Mouse (Mus musculus) thymus, postnatal 0 days (tissue): ENCODE data around the gene Abcf1. TPM values are rescaled to one million over a fixed set of nuclear protein-coding genes. Genes with fewer than 3 reads are reported as not detected.

ENCODE experiments used
- DNase-seq: peaks from one replicate; pipeline ENCODE4 v3.0.0-alpha.2; 2015; ENCODE audit warnings: low spot score
- microRNA counts: library from miRNA; unstranded; fragments of <30 nt; microRNA quantifications from one replicate; lab custom pipeline; 2015
- microRNA-seq: library from miRNA; unstranded; fragments of <30 nt; microRNA quantifications from one replicate; pipeline ENCODE4, GENCODE M21; 2016; ENCODE audit warnings: borderline number of aligned reads
- polyA plus RNA-seq: library from polyadenylated mRNA; unstranded; fragments of >200 nt; fragmentation: Nextera tagmentation; extraction: Ambion mirVana; gene quantifications from 2 replicates; pipeline ENCODE4 v1.2.1, GENCODE M21; 2015

The Abcf1 gene
- polyA plus RNA-seq, 1 experiment from 2014 or later: 114 TPM

- no peak for DNase-seq
These were observed 49.2 kb downstream of the Abcf1 start for GRCm38 (mm10) chr17:35920384-35920783.

DNA sequence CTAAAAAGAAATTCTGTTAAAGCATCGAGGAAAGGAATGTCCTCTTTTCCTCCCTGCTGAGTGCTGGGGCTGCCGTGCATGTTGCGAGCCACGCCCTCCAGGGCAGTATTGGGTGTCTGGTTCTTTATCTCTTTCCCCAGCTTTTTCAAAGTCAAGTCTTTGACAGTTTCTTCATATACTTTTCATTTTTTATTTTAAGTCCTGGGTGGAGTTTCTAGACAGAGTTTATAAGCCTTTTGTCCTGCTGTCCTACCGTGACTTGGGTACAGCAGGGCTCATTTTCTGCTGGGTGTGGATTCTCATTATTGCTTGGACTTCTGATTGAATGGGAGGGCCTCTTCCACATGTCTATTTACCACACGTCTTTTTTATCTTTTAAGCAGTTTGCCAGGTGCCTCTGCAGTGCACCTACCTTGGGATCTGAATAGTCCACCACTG lies 49.7 kb downstream of the Abcf1 start:
- no peak for DNase-seq

- peak; percentile 98 for DNase-seq
These were observed 50.4 kb downstream of the Abcf1 start for GRCm38 (mm10) chr17:35919060-35919715.

DNA sequence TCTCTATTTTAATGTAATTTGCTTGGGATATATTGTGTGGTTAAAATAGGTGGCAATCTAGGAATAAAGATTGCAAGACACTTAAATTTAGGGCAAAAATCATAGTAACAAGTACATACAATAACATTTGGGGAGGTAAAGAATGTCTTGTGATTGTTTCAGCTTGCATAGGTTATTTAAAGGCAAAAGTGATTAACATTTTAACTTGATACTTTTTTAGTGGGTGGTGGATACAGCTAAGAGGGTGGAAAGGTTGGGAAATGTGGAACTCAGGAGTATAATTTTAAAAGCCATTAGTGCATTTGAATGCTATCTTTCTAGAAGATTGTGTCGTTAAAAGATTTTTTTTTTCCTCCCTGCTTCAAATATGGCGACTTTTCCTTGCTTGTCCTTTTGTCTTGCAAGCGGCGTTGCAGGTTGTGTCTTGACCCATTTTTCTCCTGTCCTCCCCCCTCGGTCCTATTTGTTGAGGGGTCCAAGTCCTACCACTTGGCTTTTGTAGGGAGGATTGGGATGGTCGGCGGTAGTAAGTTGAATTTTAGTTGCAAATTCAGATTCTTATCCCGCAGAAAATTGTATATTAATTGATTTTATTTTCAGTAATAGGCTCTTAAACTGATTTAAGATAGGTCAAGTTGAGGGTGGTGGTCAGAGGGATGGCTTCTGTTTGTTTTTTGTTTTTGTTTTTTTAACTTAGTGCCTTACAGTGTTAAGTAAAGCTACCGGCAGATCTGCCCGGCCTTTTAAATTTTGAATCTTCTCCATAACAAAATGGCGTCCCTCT lies 51.1 kb downstream of the Abcf1 start:
- peak; percentile 64 for DNase-seq

GRCm38 (mm10) chr17:35917463-35918251 lies 51.9 kb downstream of the Abcf1 start:
- peak; percentile 70 for DNase-seq

DNA sequence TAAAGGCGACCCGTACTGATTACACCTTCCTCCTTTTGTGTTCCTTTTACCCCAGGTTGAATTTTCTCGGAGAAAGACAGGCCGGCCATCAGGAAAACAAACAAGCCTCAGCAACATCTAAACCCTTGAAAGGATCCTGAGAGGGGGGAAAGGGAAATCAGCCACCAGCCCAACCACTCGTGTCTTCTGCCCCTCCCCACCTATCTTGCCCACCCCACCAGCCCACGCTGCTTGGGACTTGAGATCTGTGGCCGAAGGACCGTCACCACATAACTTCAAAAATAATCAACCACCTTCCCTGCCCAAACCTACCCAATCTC lies 52.5 kb downstream of the Abcf1 start:
- no peak for DNase-seq

GRCm38 (mm10) chr17:35916297-35917142 lies 53.0 kb downstream of the Abcf1 start, which contains the start of the genes Mrps18b and Ppp1r10:
Gene Mrps18b (minus strand): TSS chr17:35916389.
Gene Ppp1r10 (plus strand): TSS chr17:35916434.
- peak; percentile 99 for DNase-seq

DNA sequence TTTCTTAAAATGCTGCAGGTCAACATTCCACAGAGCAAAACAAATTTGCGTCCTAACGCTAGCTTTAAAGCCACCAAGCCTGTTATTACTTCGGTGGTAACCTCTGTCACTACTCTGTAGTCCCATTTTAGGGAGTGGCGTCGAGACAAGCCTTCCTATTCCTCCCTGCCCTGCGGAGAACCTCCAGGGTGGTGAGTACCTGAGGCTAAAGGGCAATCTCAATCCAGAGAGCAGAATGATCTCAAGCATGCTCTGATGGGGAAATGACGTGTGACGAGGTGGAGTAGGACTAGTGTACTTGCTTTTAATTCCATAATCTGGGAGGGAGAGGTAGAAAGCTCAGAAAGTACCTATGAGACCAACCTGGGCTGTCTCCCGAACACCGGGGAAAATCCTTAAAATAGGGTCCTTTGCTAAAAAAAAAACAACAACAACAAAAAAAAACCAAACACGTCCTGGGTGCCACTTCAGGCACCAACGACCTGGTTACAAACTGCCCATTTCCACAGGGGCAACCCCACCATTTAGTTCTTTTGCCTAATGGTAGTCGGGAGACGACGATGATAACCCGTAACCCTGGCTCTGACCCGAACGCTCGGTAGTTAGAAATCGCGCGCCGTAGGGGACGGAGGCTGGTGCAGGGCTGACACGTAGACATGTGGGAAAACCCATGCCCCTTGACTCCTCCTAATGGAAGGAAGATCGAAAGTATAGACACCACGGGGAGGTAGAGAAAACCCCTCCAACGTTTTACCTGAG lies 53.8 kb downstream of the Abcf1 start:
- no peak for DNase-seq

DNA sequence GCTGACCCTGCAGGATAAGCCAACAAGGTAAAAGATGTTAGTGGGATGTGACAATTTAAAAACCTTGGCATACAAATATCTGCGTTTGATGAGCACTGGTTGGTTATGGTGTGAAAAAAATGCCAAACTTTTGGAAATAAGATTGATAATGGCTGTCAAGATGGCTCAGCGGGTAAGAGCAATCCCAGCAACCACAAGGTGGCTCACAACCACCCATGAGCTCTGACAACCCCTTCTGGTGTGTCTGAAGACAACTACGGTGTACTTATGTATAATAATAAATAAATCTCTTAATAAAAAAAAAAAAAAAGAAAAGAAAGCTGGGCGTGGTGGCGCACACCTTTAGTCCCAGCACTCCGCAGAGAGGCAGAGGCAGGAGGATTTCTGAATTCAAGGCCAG lies 54.6 kb downstream of the Abcf1 start:
- DNase-seq: no peak

GRCm38 (mm10) chr17:35909919-35910369 lies 59.6 kb downstream of the Abcf1 start, which contains the start of gene Atat1:
Gene Atat1 (minus strand): TSS chr17:35910075.
- peak; percentile 93 for DNase-seq

- DNase-seq: no peak
These were observed 60.2 kb downstream of the Abcf1 start for GRCm38 (mm10) chr17:35909186-35909918.

- DNase-seq: peak; percentile 37
These were observed 62.0 kb downstream of the Abcf1 start for GRCm38 (mm10) chr17:35907609-35908008.

MicroRNAs within 50 kb of the gene (microRNA counts, 519-probe panel; counts per million panel counts)
- microRNA mmu-miR-1894-3p (lab: Ali Mortazavi, UCI): 473 counts per million, percentile 71 among the panel's probes with 10 or more counts
- 473 counts per million, percentile 71 among the panel's probes with 10 or more counts for microRNA mmu-miR-1894-5p (lab: Ali Mortazavi, UCI)
- microRNA mmu-miR-877 (lab: Ali Mortazavi, UCI): 473 counts per million, percentile 71 among the panel's probes with 10 or more counts

Small RNA genes within 50 kb of the gene (microRNA-seq; reads per million reads assigned to microRNA genes)
- gene Mir1894 (not detected), gene Mir877 (67.8 reads per million, percentile 43 among the genes with 10 or more reads in this experiment)

Other genes starting within 250 kb of the Abcf1 start
- gene Ier3, start 148.1 kb downstream of the Abcf1 start, polyA plus RNA-seq: 18.1 and 19.0 TPM in 2 replicates
- 88.3 and 93.1 TPM in 2 replicates for gene Flot1, start 146.5 kb downstream of the Abcf1 start, polyA plus RNA-seq
- 942 and 997 TPM in 2 replicates for gene Tubb5, start 131.5 kb downstream of the Abcf1 start, polyA plus RNA-seq
- 6.7 TPM in 2 replicates for gene Mdc1, start 128.2 kb downstream of the Abcf1 start, polyA plus RNA-seq
- 53.7 and 59.1 TPM in 2 replicates for gene Nrm, start 108.4 kb downstream of the Abcf1 start, polyA plus RNA-seq
- gene Ppp1r18, start 104.2 kb downstream of the Abcf1 start, polyA plus RNA-seq: 82.4 and 89.3 TPM in 2 replicates
- gene Dhx16, start 89.9 kb downstream of the Abcf1 start, polyA plus RNA-seq: 48.9 and 50.6 TPM in 2 replicates
- gene 2310061I04Rik, start 72.3 kb downstream of the Abcf1 start, polyA plus RNA-seq: 24.5 and 27.1 TPM in 2 replicates
- gene Atat1, start 59.7 kb downstream of the Abcf1 start, polyA plus RNA-seq: 16.4 and 17.5 TPM in 2 replicates
- 91.1 and 93.5 TPM in 2 replicates for gene Mrps18b, start 53.4 kb downstream of the Abcf1 start, polyA plus RNA-seq
- 35.6 and 36.0 TPM in 2 replicates for gene Ppp1r10, start 53.3 kb downstream of the Abcf1 start, polyA plus RNA-seq
- 38.6 and 42.4 TPM in 2 replicates for gene Gnl1, start 10.1 kb upstream of the Abcf1 start, polyA plus RNA-seq
- gene Prr3, start 10.5 kb upstream of the Abcf1 start, polyA plus RNA-seq: 22.0 TPM in 2 replicates
- gene H2-T24, start 50.8 kb upstream of the Abcf1 start, polyA plus RNA-seq: 4.2 and 6.5 TPM in 2 replicates
- 136 and 163 TPM in 2 replicates for gene H2-T23, start 63.1 kb upstream of the Abcf1 start, polyA plus RNA-seq
- 60.4 and 66.8 TPM in 2 replicates for gene H2-T22, start 73.0 kb upstream of the Abcf1 start, polyA plus RNA-seq
- 0.10 and 0.13 TPM in 2 replicates for gene Gm6034, start 73.2 kb upstream of the Abcf1 start, polyA plus RNA-seq
- gene Gm11127, start 88.6 kb upstream of the Abcf1 start, polyA plus RNA-seq: 0.96 and 1.3 TPM in 2 replicates
- 0.48 and 0.57 TPM in 2 replicates for gene Gm19684, start 151.9 kb upstream of the Abcf1 start, polyA plus RNA-seq
- 0.45 and 0.99 TPM in 2 replicates for gene Gm7030, start 159.7 kb upstream of the Abcf1 start, polyA plus RNA-seq
- 13.7 and 15.3 TPM in 2 replicates for gene Gm8909, start 198.8 kb upstream of the Abcf1 start, polyA plus RNA-seq
- 1.9 and 2.7 TPM in 2 replicates for gene H2-T3, start 220.5 kb upstream of the Abcf1 start, polyA plus RNA-seq